Mouse (Mus musculus) heart, postnatal 4 days (tissue): ENCODE measurements at regions not wholly inside any gene's neighbourhood (a gene's known extent, or its start where the extent isn't known, plus 50 kb on each side); places are given as distances from the start of the nearest gene placed in this dataset.

ENCODE experiments used
- DNase-seq: peaks from one replicate; pipeline ENCODE4 v3.0.0; 2021

- DNase-seq: no peak
Observed at GRCm38 (mm10) chr2:11362205-11362994, 190.5 kb downstream of the Prkcq start.

GRCm38 (mm10) chr2:11359280-11359679 lies 187.4 kb downstream of the Prkcq start:
- no peak for DNase-seq

GRCm38 (mm10) chr2:11356714-11357113 lies 184.8 kb downstream of the Prkcq start:
- no peak for DNase-seq

GRCm38 (mm10) chr2:11355594-11355993 lies 183.7 kb downstream of the Prkcq start:
- DNase-seq: no peak
